Mouse (Mus musculus) spleen, postnatal 36 days (tissue): ENCODE data around the gene Glra1.
"Not testable (repeated sequence)": the region's sequence is repeated elsewhere in the genome, so short reads cannot be mapped to it uniquely, and the experiment has no call there.

Experiments
- DNase-seq, 2 experiments: peaks; one replicate each; pipeline ENCODE4 v3.0.0; 2022; ENCODE audit warnings: low spot score in 2 of 2, mixed read lengths in 1 of 2

The Glra1 gene

DNA sequence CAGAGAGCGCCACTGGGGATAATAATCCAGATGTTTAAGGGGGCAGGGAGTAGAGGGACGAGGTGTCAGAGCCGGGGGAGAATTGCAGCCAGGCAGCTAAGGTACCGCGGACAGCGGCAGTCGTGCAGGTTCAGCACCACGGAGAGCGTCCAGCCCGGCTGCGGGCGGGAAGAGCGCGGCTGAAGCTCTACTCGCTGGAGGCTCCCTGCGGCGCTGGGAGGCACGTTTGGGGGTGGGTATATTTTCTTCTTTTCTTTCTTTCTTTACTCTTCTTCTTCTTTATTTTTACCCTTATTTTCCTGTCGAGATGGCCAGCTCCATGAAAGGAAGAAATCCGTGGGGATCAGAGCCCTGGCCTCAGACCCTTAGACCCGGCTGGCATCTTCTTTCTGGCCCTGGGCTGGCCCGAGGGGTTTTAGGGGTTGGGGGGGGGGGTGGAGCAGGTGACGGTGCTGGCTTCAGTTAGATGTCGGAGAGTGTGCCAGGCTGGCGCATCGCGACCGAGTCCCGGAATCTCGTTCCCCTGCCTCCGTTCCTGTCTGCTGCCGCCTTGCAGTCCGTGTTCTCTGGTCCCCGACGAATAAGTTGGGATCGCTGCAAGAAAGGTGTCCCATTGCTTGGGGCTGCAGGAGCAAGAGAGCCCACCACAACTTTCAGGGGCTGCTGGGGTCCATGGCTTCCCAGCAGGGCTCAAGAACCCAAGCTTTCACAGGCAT, at the start of gene Glra1:
Gene Glra1, minus strand, starts transcription at position 391 of the 716 bp plus-strand sequence.
- peak; percentile 1 to 2 for DNase-seq

- no peak for DNase-seq
Observed at GRCm38 (mm10) chr11:55636961-55637360, 29.0 kb upstream of the Glra1 start.

DNA sequence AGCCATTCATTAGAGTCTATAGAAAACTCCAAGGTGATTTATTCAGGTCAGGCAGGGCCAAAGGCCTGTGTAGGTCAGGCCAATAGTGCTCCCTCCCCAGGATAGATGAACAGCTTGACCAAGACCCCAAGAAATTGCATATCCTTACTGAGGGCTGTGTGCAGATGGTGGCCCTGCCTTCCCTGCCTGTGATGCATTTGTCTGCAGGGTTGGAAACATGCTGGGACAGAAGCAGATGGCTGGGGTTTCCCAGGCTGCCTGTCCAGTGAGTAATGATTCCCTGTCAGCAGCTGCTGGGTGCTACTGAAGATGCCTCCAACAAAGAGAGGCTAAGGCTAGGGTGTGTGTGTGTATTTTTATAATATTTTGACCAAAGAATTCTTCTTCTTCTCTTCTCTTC, 25.9 kb upstream of the Glra1 start:
- no peak for DNase-seq

- not testable (repeated sequence) for DNase-seq
Observed at GRCm38 (mm10) chr11:55614631-55615030, 6.6 kb upstream of the Glra1 start.

DNA sequence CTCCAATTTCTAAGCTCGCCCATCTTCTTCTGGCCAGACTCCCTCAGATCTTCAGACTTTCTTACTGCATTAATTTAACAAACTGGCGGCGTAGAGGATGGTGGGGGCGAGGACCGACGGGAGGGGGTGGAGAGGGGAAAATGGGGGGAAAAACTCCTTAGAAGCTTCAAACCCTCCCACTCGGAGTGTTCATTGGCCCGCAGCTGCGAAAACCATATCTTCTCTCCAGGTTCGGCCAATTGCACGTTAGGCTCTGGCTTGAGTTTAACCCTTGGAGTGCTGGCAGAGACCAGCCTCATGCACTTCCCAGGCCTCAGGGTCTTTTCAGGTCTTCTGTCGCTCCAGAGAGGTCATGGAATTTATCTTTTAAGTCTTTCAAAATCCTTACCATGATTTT, 524 bp upstream of the Glra1 start:
- DNase-seq = no peak

DNA sequence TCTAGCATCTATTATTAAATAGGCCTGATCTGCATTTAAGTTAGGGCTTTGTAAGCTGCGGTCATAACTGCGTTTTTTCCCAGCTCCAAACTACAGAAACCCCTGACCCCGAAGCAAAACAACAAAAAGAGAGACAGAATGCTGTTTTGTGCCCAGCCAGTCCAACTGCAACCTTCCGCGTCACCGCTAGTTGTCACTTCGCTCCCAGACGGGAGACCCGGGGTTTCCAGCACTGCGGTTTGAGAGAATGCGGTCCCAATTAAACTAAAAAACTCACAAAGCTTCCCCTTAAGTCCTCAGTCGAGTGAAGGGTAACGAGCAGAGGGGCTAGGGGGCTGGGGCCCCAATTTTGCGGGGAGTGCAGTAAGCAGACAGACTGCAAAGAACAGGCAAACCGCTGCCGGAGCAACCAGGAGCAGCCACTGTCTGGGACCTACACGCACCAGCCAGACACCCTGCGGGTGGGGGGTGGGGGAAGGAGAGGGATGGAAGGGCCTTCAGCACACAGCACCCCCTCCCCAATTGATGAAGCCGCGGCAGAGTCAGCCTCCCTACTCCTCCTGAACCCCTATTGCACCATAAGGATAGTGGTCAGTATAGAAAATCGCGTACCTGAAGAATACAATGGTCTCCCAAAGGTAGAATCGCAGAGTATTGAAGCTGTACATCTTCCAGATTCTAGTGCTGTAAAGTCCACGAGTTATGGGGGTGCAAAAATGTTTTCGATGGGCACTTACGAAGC, 761 bp downstream of the Glra1 start:
- no peak for DNase-seq

GRCm38 (mm10) chr11:55601447-55602065, 6.4 kb downstream of the Glra1 start:
- no peak for DNase-seq

- no peak for DNase-seq
Observed at GRCm38 (mm10) chr11:55595726-55596125, 12.3 kb downstream of the Glra1 start.

DNA sequence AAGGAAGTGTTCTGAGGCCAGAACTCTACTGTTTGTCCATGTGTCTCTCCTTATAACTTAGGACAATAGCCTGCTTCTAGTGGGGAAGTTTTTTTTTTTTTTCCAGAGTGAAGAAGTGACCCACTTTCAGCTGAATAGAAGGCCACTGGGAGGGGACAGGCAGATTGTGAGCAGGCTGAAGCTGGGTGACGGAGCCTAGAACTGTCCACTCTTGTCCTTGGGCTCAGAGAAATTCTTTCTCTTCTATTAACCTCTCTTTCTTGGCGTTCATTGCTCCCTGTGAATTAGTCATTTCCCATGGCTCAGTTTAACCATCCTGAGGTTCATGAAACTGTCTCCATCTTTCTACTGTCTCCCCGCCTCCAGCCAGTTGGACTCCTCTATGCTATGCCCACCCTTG, 13.6 kb downstream of the Glra1 start:
- DNase-seq = no peak

GRCm38 (mm10) chr11:55591194-55591593, 16.8 kb downstream of the Glra1 start:
- DNase-seq = no peak

DNA sequence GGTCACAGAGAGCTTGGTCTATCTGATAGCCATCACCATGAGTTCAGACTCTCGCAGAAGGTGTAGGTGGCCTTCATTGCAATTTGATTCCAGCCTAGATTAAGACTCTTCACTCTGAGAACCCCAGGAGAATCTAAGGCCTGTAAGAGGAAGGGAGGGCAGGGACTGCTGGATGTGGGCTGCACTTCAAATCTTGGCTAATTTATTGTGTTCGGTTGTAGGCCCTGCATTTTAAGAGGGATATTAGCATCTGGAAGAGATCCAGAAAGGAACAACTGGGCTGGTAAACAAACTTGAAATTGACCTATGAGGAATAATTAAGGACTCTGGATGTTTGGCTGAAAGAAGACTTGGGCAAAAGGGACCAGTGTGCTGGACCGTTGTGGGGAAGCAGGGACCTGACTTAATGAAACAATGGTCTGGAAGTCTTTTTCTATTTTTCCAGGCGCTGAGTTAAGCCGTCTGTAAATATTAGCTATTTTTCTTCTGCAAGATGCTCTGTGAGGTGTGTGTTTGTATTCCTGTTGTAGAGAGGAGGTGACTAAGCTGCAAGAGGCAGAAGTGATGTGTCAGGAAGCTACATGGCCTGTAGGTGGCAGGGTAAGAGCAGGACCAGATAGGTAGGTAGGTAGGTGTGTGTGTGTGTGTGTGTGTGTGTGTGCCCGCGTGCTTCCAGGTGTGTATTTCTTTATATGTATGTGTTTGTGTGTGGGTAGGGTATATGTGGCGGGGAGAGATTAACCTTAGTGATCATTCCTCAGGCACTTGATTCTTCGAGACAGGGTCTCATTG, 18.4 kb downstream of the Glra1 start:
- no peak for DNase-seq

DNA sequence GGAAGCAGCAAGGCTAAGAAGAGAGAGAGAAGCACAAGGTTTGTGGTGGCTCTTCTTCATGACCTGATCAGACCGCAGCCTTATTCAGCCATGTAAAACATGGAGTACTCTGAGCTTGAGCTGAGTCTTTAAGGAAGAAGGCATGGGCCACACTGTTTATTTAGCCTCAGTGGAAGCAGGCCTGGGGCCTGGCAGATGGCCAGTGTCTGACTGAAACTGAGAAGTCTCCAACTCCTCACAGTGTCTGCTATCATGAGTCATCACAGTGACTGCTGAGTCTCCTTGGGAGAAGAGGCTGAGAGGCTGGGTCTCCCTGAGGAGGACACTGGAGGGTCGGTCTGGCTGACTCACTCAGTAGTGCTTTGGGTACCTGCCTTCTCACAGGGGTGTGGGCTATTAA, 33.6 kb downstream of the Glra1 start:
- DNase-seq = no peak

- DNase-seq = no peak
Observed at GRCm38 (mm10) chr11:55571144-55571543, 36.9 kb downstream of the Glra1 start.

GRCm38 (mm10) chr11:55566309-55567099, 41.5 kb downstream of the Glra1 start:
- DNase-seq = no peak

DNA sequence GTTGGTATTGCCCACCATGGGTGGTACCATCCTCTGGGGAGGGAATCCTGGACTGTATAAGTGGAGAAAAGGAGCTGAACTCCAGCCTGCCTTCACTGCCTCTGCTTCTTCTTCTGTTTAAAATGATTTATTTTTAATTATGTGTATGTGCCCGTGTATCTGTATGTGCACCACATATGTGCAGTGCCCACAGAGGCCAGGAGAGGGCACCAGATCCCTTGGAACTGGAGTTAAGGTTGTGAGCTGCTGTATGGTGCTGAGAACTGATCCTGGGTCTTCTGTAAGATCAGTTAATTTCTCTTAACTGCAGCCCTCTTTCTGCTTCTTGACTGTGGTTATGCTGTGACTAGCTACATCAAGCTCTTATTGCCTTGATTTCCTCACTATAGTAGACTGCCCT, 62.3 kb downstream of the Glra1 start:
- no peak for DNase-seq

DNA sequence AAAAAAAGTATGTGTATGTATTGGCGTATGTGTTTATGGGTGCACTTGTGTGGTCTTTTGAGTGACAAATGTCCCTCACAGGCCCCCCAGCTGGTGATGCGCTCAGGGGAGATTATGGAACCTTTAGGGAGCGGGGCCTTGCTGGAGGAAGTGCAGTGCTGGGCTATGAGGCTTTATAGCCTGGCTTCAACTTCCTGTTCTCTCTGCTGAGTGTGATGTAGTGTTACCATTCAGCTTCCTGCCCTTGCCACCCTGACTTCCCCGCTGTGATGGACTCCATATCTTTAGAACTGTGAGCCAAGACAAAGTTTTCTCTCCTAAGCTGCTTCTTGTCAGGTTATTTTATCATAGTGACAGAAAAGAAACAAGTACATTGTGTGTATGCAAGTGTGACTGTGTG, 65.3 kb downstream of the Glra1 start:
- DNase-seq = no peak

- DNase-seq = no peak
Observed at GRCm38 (mm10) chr11:55542128-55542527, 65.9 kb downstream of the Glra1 start.

DNA sequence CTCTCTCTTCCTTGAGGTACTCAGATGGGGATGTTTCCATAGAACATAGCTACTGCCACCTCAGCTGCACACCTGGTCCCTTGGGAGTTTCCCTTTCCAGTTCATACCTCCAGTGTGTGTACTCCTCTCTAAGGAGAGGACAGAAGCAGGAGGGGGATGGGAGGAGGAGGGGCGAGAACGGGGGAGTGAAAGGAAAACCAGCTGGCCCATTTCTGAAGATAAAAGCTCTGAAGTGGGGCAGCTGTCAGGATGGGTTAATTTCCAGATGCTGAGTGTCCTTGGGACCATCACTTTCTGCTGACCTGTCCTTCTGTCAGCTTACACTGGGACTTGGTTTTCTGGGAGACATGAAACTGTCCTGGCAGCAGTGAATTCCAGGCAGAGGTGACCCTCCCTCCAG, 73.2 kb downstream of the Glra1 start:
- DNase-seq = no peak

DNA sequence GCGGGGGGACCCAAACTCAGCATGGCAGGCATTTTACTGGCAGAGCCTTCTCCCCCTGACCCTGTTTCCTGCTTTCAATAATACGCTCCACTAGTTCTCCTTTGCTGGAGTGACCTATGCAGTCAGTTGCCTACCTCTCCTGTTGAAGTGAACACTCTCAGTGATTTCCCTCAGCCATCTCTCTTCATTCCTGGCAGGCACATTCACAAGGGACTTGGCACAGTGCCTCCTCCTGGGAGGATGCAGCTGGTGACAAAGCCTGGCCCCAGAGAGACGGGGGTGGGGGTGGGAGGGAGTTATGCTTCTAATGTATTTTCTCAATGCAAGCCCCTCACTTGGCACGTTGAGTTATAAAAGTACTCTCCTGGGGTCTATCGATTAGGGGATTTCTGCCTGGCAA, 74.6 kb downstream of the Glra1 start:
- DNase-seq = no peak

DNA sequence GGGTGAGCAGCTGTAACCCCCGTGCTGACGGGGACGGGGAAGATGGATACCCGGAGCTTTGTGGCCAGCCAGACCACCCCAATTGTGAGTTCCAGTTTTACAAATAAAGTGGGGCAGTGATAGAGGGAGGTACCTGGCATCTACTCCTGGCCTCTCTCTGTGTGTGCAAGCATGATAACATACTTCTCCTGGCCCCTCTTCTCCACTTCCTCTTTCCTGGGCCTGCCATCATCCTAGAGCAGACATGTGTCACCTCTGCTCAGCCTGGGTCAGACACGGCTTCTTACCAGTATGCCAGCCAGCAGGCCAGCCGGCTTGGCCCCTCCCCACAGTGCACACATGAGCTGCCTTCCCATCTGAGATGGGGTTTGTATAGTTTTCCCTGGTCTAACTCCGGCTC, 77.3 kb downstream of the Glra1 start:
- DNase-seq = no peak
